Mouse (Mus musculus) common myeloid progenitor, adult 5-6 weeks (primary cell): ENCODE results near the gene Olfr1450. TPM values are rescaled to one million over a fixed set of nuclear protein-coding genes. Genes with fewer than 3 reads are reported as not detected.
"Not testable (repeated sequence)": the region's sequence is repeated elsewhere in the genome, so short reads cannot be mapped to it uniquely, and the experiment has no call there.

ENCODE experiments used
- ATAC-seq: replicated peaks from 2 replicates; pipeline ENCODE4 v1.8.0; 2016; ENCODE audit warnings: low read depth, mild to moderate bottlenecking, moderate TSS enrichment, inconsistent platforms; ENCODE audit not compliant: poor library complexity, severe bottlenecking
- total RNA-seq: library from RNA; stranded (forward); fragments of 200-1000, 187-1606 nt; gene quantifications from 2 replicates; pipeline ENCODE4 v1.2.3, GENCODE M21; 2017

Olfr1450 gene
- total RNA-seq: not detected in 2 replicates

DNA sequence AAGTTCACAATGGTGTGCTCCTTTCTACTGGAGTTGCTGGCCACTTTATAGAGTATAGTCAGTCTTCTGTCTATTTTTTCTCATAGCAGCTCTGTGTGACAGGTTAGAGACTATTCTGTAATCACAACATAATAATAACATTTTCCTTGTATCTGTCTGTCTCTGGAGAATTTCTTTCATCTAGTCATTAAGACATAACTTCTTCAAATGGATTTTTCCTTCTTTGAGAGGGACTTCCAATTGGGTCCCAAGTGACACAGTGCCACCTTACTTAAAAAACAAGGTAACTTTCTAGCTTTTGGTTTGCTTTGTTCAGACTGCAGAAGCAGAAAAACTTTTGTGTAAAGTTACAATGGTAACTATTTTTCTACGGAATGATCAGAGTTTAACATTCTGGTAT lies at the start of gene Olfr1450:
Gene Olfr1450, plus strand, starts transcription at position 301 of the 400 bp plus-strand sequence.
- ATAC-seq: no peak

DNA sequence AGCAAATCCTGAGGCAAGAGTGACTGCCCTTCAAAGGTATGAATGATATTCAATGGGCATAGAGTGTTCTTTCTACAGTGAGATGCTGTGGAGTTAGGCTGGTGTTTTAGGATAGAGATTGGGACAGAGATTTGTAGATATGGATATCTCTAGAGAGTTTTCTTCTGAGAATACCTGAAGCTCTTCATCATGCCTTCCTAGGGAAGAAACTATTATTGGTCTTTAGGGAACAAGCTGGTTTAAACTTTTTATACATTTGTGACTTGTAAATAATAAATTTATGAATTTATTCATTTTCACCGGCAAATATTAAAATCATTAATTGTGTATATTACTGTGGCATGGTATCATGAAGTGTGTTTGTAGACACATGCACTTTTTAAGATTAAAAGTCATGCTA lies 46.4 kb upstream of the Olfr1450 start, which contains the start of gene Olfr1447:
Gene Olfr1447, minus strand, starts transcription at position 101 of the 400 bp plus-strand sequence.
- ATAC-seq: no peak

DNA sequence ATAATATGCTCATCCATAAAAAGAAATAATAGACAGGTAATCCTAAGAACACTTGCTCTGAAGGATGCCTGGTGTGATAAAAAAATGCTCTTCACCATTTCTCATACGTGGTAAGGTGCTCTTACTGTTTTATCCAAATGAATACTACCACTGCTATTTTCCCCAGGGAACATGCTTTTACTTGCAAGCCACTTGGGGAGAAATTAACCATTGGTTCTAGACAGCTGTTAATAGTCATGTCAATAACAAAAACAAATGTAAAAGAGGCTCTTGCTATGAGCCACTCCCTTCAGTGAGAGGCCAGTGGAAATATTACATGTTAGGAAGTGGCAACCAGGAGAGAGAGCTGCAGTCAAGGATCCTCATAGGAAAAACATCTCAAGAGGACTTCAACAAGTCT lies 25.7 kb upstream of the Olfr1450 start, which contains the start of gene Olfr1448:
Gene Olfr1448, minus strand, starts transcription at position 101 of the 400 bp plus-strand sequence.
- no peak for ATAC-seq

DNA sequence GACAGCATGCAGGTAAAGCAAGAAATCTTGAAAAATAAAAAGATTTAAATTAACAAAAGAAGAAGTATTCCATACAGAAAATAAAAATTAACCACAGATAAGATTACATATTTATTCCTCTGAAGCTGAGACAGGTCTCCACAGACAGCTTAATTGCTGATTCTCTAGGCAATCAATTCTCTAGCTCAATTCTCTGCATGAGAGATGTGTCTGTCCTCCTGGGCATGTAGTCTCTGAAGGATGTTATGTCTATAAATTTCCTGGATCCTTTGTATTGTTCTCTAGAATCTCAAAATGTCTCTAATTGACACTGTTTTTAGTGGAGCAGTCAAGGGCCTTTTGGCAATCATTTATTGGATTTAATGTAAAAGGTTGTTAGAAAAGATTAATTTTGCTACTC lies 19.5 kb upstream of the Olfr1450 start, which contains the start of gene Olfr1449:
Gene Olfr1449, plus strand, starts transcription at position 301 of the 400 bp plus-strand sequence.
- no peak for ATAC-seq

DNA sequence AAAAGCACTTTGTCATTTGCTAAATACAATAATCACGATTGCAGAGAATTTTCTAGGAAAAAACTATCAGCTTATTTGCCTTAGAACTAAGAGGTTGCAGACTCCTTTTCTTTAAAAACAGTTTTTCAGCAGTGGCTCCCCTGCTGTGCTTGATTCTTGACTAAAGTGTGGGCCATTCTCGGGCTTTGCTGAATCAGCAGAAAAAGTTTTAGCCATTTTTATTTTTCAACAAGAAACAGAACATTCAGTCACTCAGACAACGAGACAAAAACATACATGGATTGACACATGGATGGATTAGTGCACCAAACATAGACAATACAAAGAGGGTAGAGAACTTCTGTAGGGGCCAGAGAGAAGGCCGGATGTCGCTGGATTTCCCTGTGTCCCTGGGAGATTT lies 20.0 kb downstream of the Olfr1450 start:
- not testable (repeated sequence) for ATAC-seq

DNA sequence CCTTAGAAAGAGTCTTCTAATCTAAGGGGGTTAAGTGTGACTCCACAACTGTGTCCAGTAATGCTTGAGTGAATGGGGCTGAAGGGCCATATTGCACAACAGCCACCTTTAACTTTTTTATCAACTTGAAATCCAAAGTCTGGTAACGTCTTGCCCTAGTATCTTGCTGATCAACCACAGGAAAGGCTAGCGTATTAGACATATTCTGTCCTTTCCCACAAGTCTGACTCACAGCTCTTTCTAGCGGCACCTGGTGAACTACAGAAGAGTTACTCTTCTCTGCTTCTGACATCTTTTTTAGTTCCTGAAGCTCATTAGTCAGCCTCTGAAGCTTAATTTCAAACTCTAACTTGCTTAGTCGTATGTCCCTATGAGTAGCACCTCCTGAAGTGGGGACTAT lies 42.3 kb downstream of the Olfr1450 start:
- ATAC-seq: not testable (repeated sequence)

DNA sequence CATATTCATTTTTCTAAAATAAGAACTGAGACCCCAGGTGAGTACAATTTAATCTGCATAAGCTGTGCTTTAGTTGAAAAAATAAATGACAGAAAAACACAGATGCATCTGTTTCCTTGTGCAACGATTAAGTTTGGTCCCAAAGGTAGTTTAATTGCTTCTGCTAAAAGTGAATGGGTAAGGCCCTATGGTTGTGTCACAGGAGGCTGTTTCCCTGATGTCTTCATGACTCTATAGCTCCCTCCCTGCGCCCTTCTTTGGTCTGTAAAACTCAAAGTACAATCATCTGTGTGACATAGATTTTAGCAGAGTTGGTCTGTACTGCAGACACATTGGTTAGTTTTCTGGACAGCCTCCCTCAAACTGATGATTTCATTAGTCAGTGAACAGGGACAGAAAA lies 44.7 kb downstream of the Olfr1450 start, which contains the start of gene Olfr1451:
Gene Olfr1451, plus strand, starts transcription at position 301 of the 400 bp plus-strand sequence.
- ATAC-seq: no peak

Other genes with a start within 250 kb of the Olfr1450 start
- 2.2 and 4.0 TPM in 2 replicates for gene Cntf, start 184.6 kb upstream of the Olfr1450 start, total RNA-seq
- gene Zfp91, start 154.1 kb upstream of the Olfr1450 start, total RNA-seq: 124 and 125 TPM in 2 replicates
- 1.6 and 4.3 TPM in 2 replicates for gene Lpxn, start 154.1 kb upstream of the Olfr1450 start, total RNA-seq
- gene Gm5244, start 103.6 kb upstream of the Olfr1450 start, total RNA-seq: not detected in 2 replicates
- not detected in 2 replicates for gene Olfr1444, start 93.0 kb upstream of the Olfr1450 start, total RNA-seq
- gene Olfr1445, start 66.4 kb upstream of the Olfr1450 start, total RNA-seq: not detected in 2 replicates
- not detected in 2 replicates for gene Olfr1446, start 56.7 kb upstream of the Olfr1450 start, total RNA-seq
- not detected in 2 replicates for gene Olfr1447, start 46.5 kb upstream of the Olfr1450 start, total RNA-seq
- gene Olfr1448, start 25.8 kb upstream of the Olfr1450 start, total RNA-seq: not detected in 2 replicates
- gene Olfr1449, start 19.4 kb upstream of the Olfr1450 start, total RNA-seq: not detected in 2 replicates
- not detected in 2 replicates for gene Olfr1451, start 44.8 kb downstream of the Olfr1450 start, total RNA-seq
- gene Olfr1453, start 78.1 kb downstream of the Olfr1450 start, total RNA-seq: not detected in 2 replicates
- gene Olfr1454, start 110.4 kb downstream of the Olfr1450 start, total RNA-seq: not detected in 2 replicates
- gene Olfr1457, start 147.6 kb downstream of the Olfr1450 start, total RNA-seq: not detected in 2 replicates
- gene Olfr1458, start 156.5 kb downstream of the Olfr1450 start, total RNA-seq: not detected in 2 replicates
- not detected in 2 replicates for gene Olfr1459, start 199.3 kb downstream of the Olfr1450 start, total RNA-seq
- not detected in 2 replicates for gene Olfr1461, start 212.7 kb downstream of the Olfr1450 start, total RNA-seq
- gene Olfr1462, start 235.5 kb downstream of the Olfr1450 start, total RNA-seq: not detected in 2 replicates